Mouse (Mus musculus) liver, adult 2 months (tissue): Measurements from ENCODE around the gene Reep1. TPM values are rescaled to one million over a fixed set of nuclear protein-coding genes. Genes with fewer than 3 reads are reported as not detected.

Source experiments
- DNase-seq: peaks from one replicate; pipeline ENCODE4 v3.0.0-alpha.2; 2011; ENCODE audit warnings: low read depth, low spot score; ENCODE audit errors: extremely low read depth
- H3K27ac ChIP-seq: fragments of 200-500 bp; replicated peaks from 2 replicates; pipeline ENCODE4 v1.5.1; 2012; ENCODE audit warnings: low read depth, mild to moderate bottlenecking, control low read depth, inconsistent platforms, low read length; ENCODE audit not compliant: insufficient read depth
- H3K27me3 ChIP-seq: fragments of 200-500 bp; 2 replicates; pipeline ENCODE4 v1.6.1; 2012; ENCODE audit warnings: mild to moderate bottlenecking, moderate library complexity, low read length, inconsistent platforms; ENCODE audit not compliant: control insufficient read depth, insufficient read depth
- H3K36me3 ChIP-seq: fragments of 200-500 bp; 2 replicates; pipeline ENCODE4 v1.6.1; 2012; ENCODE audit warnings: low read length, inconsistent platforms; ENCODE audit not compliant: control insufficient read depth, insufficient read depth
- H3K4me1 ChIP-seq: fragments of 200-500 bp; 2 replicates; pipeline ENCODE4 v1.6.1; 2011; ENCODE audit warnings: low read length; ENCODE audit not compliant: control insufficient read depth, insufficient read depth
- H3K4me3 ChIP-seq: fragments of 200-500 bp; 2 replicates; pipeline ENCODE4 v1.5.1; 2011; ENCODE audit warnings: low read depth, mild to moderate bottlenecking, control low read depth, low read length, moderate library complexity; ENCODE audit not compliant: insufficient read depth
- H3K79me2 ChIP-seq: fragments of 200-500 bp; 2 replicates; pipeline ENCODE4 v1.6.1; 2012; ENCODE audit warnings: inconsistent platforms, mild to moderate bottlenecking, low read length, moderate library complexity; ENCODE audit not compliant: control insufficient read depth, insufficient read depth
- H3K9ac ChIP-seq: fragments of 200-500 bp; 2 replicates; pipeline ENCODE4 v1.6.1; 2012; ENCODE audit warnings: low read depth, mild to moderate bottlenecking, control low read depth, inconsistent platforms, low read length
- CTCF ChIP-seq: fragments of 200-500 bp; IDR thresholded peaks from 2 replicates; pipeline ENCODE4 v1.5.1; 2011; ENCODE audit warnings: low read depth, low read length, control low read depth
- POLR2A ChIP-seq: fragments of 200-500 bp; IDR thresholded peaks from 2 replicates; pipeline ENCODE4 v1.6.1; 2011; ENCODE audit warnings: low read length, control low read depth; ENCODE audit not compliant: insufficient read depth; ENCODE audit errors: extremely low read depth
- WGBS: fragments of 180-500 bp; shearing (Covaris S2); methylation state at CpG from one replicate; pipeline ENCODE4 v1.1.7; 2018; 5-methylcytosine and 5-hydroxymethylcytosine counted together
- polyA plus RNA-seq: library from polyadenylated mRNA; depleted of rRNA; stranded (reverse); fragments of >200 nt; gene quantifications from 2 replicates; pipeline ENCODE4 v1.2.3, GENCODE M21; 2012
- total RNA-seq: library from RNA; depleted of rRNA; stranded (reverse); fragments of >200 nt; gene quantifications from 2 replicates; pipeline ENCODE4 v1.2.3, GENCODE M21; 2014

Reep1 gene
- total and polyA plus RNA-seq, 2 experiments, result 0.40 to 0.74 TPM

- WGBS, result 77% methylated on average over 3 of the region's 3 CpGs
- no peak for DNase-seq
- no peaks in the 10 kb centered on the region for H3K4me1 ChIP-seq
Measured at GRCm38 (mm10) chr6:71695599-71695998, 11.8 kb upstream of the Reep1 start.

GRCm38 (mm10) chr6:71706871-71707270 is 490 bp upstream of the Reep1 start:
- DNase-seq, result no peak
- H3K4me3 ChIP-seq, result no peak overlapping the region
- 91% methylated on average over 12 of the region's 12 CpGs for WGBS
- H3K27ac ChIP-seq, result no peak overlapping the region
- H3K79me2 ChIP-seq, result no peaks in the 10 kb centered on the region
- peaks cover 13% of the 10 kb centered on the region for H3K27me3 ChIP-seq
- no peak overlapping the region for H3K9ac ChIP-seq
- TF ChIP-seq CTCF (no peak), POLR2A (no peak)
- no peaks in the 10 kb centered on the region for H3K36me3 ChIP-seq
- H3K4me1 ChIP-seq, result peaks cover 2% of the 10 kb centered on the region; the same call in 1 of the 2 replicates

More at GRCm38 (mm10) chr6:71695599-71695998, 11.8 kb upstream of the Reep1 start:
- no peak overlapping the region for H3K4me3 ChIP-seq
- no peaks in the 10 kb centered on the region for H3K27me3 ChIP-seq
- H3K9ac ChIP-seq, result no peak overlapping the region
- no peak overlapping the region for H3K27ac ChIP-seq
- TF ChIP-seq CTCF, result no peak
- no peak for TF ChIP-seq POLR2A
- H3K36me3 ChIP-seq, result no peaks in the 10 kb centered on the region
- H3K79me2 ChIP-seq, result no peaks in the 10 kb centered on the region

- peaks cover 13% of the 10 kb centered on the region for H3K27me3 ChIP-seq
- WGBS, result 17% methylated on average over 3 of the region's 3 CpGs
- no peaks in the 10 kb centered on the region for H3K79me2 ChIP-seq
- no peak overlapping the region for H3K9ac ChIP-seq
- peak overlapping the region; percentile 74; the same call in 1 of the 2 replicates for H3K4me3 ChIP-seq
- TF ChIP-seq POLR2A (no peak), CTCF (no peak)
- H3K4me1 ChIP-seq, result peaks cover 2% of the 10 kb centered on the region; the same call in 1 of the 2 replicates
- H3K36me3 ChIP-seq, result no peaks in the 10 kb centered on the region
- no peak overlapping the region for H3K27ac ChIP-seq
- DNase-seq, result no peak
Measured at GRCm38 (mm10) chr6:71708528-71708927, 1.2 kb downstream of the Reep1 start.

GRCm38 (mm10) chr6:71710323-71710722 is 3.0 kb downstream of the Reep1 start:
- no peak overlapping the region for H3K9ac ChIP-seq
- peaks cover 13% of the 10 kb centered on the region for H3K27me3 ChIP-seq
- TF ChIP-seq POLR2A (no peak), CTCF (no peak)
- H3K4me1 ChIP-seq, result peaks cover 2% of the 10 kb centered on the region; the same call in 1 of the 2 replicates
- DNase-seq, result no peak
- H3K79me2 ChIP-seq, result no peaks in the 10 kb centered on the region
- H3K36me3 ChIP-seq, result no peaks in the 10 kb centered on the region
- WGBS, result 78% methylated on average over 3 of the region's 3 CpGs
- no peak overlapping the region for H3K27ac ChIP-seq
- no peak overlapping the region for H3K4me3 ChIP-seq

- 94% methylated on average over 5 of the region's 5 CpGs for WGBS
- Histone ChIP-seq H3K4me1 (peaks cover 2% of the 10 kb centered on the region; the same call in 1 of the 2 replicates), H3K9ac (no peak overlapping the region), H3K79me2 (no peaks in the 10 kb centered on the region), H3K36me3 (no peaks in the 10 kb centered on the region), H3K27me3 (peaks cover 13% of the 10 kb centered on the region), H3K27ac (no peak overlapping the region), H3K4me3 (no peak overlapping the region)
- no peak for DNase-seq
- no peak for TF ChIP-seq CTCF
Measured at GRCm38 (mm10) chr6:71711201-71711600, 3.8 kb downstream of the Reep1 start.

- TF ChIP-seq POLR2A, result no peak
- no peaks in the 10 kb centered on the region for H3K36me3 ChIP-seq
- DNase-seq, result no peak
- no peaks in the 10 kb centered on the region for H3K79me2 ChIP-seq
- 89% methylated on average over 2 of the region's 2 CpGs for WGBS
- peaks cover 1% of the 10 kb centered on the region; the same call in 1 of the 2 replicates for H3K4me1 ChIP-seq
- H3K9ac ChIP-seq, result no peak overlapping the region
- peaks cover under 1% of the 10 kb centered on the region; the same call in 1 of the 2 replicates for H3K27me3 ChIP-seq
- H3K4me3 ChIP-seq, result no peak overlapping the region
- no peak overlapping the region for H3K27ac ChIP-seq
Measured at GRCm38 (mm10) chr6:71713532-71713931, 6.2 kb downstream of the Reep1 start.
